Mouse (Mus musculus) lung, embryonic 16.5 days (tissue): ENCODE results near the gene Tom1l2. TPM values are rescaled to one million over a fixed set of nuclear protein-coding genes. Genes with fewer than 3 reads are reported as not detected.

Source experiments
- ATAC-seq: fragments of 200-750 bp; cut with Nextera tagmentation; 2 replicates; pipeline ENCODE4 v1.8.0; 2017; ENCODE audit warnings: low read depth, mild to moderate bottlenecking, moderate library complexity
- H3K27ac ChIP-seq: fragments of 300-500 bp; sonication (generic); 2 replicates; pipeline ENCODE4 v1.5.1; 2014; ENCODE audit warnings: mild to moderate bottlenecking, control low read depth, low read length
- H3K27me3 ChIP-seq: fragments of 300-500 bp; sonication (generic); 2 replicates; pipeline ENCODE4 v1.6.1; 2014; ENCODE audit warnings: low read depth, low read length, mixed read lengths; ENCODE audit not compliant: control insufficient read depth, insufficient read depth
- H3K36me3 ChIP-seq: fragments of 300-500 bp; sonication (generic); 2 replicates; pipeline ENCODE4 v1.6.1; 2014; ENCODE audit warnings: low read length; ENCODE audit not compliant: control insufficient read depth, insufficient read depth
- H3K4me1 ChIP-seq: fragments of 300-500 bp; sonication (generic); replicated peaks from 2 replicates; pipeline ENCODE4 v1.6.1; 2014; ENCODE audit warnings: low read length, mixed read lengths; ENCODE audit not compliant: control insufficient read depth, insufficient read depth
- H3K4me2 ChIP-seq: fragments of 300-500 bp; sonication (generic); 2 replicates; pipeline ENCODE4 v1.6.1; 2014; ENCODE audit warnings: low read depth, low read length, control low read depth
- H3K4me3 ChIP-seq: fragments of 300-500 bp; sonication (generic); 2 replicates; pipeline ENCODE4 v1.5.1; 2014; ENCODE audit warnings: mild to moderate bottlenecking, low read length, control low read depth
- H3K9ac ChIP-seq: fragments of 300-500 bp; sonication (generic); 2 replicates; pipeline ENCODE4 v1.6.1; 2014; ENCODE audit warnings: low read length, control low read depth
- H3K9me3 ChIP-seq: fragments of 300-500 bp; sonication (generic); 2 replicates; pipeline ENCODE4 v1.6.1; 2016; ENCODE audit warnings: low read length; ENCODE audit not compliant: control insufficient read depth
- WGBS: fragments of 180-500 bp; shearing (Covaris S2); extraction: QIAGEN DNeasy Blood & Tissue Kit; methylation state at CpG from one replicate; pipeline ENCODE4 v1.1.7; 2014; 5-methylcytosine and 5-hydroxymethylcytosine counted together
- microRNA-seq: library from miRNA; unstranded; fragments of <30 nt; microRNA quantifications from one replicate; pipeline ENCODE4, GENCODE M21; 2016
- polyA plus RNA-seq: library from polyadenylated mRNA; unstranded; fragments of >200 nt; fragmentation: Nextera tagmentation; extraction: Ambion mirVana; gene quantifications from 2 replicates; pipeline ENCODE4 v1.2.1, GENCODE M21; 2015

The Tom1l2 gene
- polyA plus RNA-seq, 1 experiment from 2014 or later = 29.6 TPM

DNA sequence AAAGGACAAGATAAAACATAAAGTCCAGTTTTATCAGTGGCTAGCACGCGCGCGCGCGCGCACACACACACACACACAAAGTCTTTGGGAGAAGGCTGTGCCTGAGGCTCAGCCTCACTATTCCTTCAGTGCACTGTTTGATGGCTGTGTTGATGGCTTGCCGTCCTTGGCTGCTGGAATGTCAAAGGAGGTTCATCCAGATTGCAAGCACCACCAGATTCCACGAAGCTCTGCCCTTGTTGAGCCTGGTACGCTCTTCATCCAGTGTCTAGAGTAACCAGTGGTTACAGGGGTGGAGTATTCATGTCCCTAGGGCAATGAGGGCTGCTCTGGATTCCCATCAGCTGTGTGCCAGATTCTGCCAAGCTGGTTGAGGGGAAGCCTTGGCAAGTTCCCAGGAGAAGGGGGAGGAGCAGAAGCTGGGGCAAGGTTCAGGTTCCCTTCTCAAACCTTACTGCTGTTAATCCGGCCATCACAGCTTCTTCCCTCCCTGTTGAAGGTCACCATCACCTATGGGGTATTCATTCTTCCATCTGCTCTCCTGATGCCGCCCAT is 170.5 kb downstream of the Tom1l2 start:
- Histone ChIP-seq H3K4me1 (peaks cover 75% of the 10 kb centered on the region), H3K27me3 (no peaks in the 10 kb centered on the region), H3K4me2 (no peak overlapping the region), H3K4me3 (no peak overlapping the region), H3K36me3 (peaks cover 14% of the 10 kb centered on the region), H3K9ac (no peak overlapping the region), H3K9me3 (no peaks in the 10 kb centered on the region), H3K27ac (no peak overlapping the region)
- ATAC-seq = no peak
- whole genome bisulfite sequencing = 73% methylated on average over 12 of the region's 12 CpGs

GRCm38 (mm10) chr11:60178506-60178905 is 174.2 kb downstream of the Tom1l2 start:
- H3K4me1 ChIP-seq = peaks cover 78% of the 10 kb centered on the region
- no peak overlapping the region for H3K4me2 ChIP-seq
- peak overlapping the region; percentile 89 for H3K27ac ChIP-seq
- ATAC-seq = peak; percentile 27; the same call in 1 of the 2 replicates
- H3K9ac ChIP-seq = no peak overlapping the region
- H3K9me3 ChIP-seq = no peaks in the 10 kb centered on the region
- no peak overlapping the region for H3K4me3 ChIP-seq
- H3K27me3 ChIP-seq = no peaks in the 10 kb centered on the region
- no peaks in the 10 kb centered on the region for H3K36me3 ChIP-seq

DNA sequence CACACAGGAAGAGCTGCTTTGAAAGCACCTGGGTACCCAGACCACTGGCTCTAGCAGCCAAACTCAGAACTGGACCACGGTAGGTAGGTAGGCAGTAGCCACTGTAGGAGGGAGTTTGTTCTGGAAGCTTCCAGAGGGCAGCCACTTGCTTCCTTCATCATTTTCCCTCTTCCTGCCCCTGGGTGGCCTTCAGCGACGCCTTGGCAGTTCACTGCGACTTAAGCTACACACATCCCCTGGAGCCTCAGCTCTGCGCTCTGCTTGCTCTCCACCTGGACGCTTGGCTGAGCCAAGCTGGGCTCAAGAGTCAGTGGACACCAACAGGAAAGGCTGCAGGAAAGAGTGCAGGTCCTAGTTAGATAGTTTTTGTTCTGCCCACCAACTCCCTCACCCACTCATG is 174.7 kb downstream of the Tom1l2 start:
- Histone ChIP-seq H3K9me3 (no peaks in the 10 kb centered on the region), H3K4me3 (no peak overlapping the region), H3K27me3 (no peaks in the 10 kb centered on the region), H3K36me3 (no peaks in the 10 kb centered on the region), H3K9ac (0 out of 2 replicates have a peak overlapping the region, but pooled peaks have one; percentile 6), H3K4me1 (peaks cover 79% of the 10 kb centered on the region), H3K27ac (peak overlapping the region; percentile 89), H3K4me2 (no peak overlapping the region)
- 28% methylated on average over 6 of the region's 6 CpGs for WGBS
- ATAC-seq = no peak

- Histone ChIP-seq H3K9me3 (no peaks in the 10 kb centered on the region), H3K27ac (peak overlapping the region; percentile 89), H3K27me3 (no peaks in the 10 kb centered on the region), H3K36me3 (no peaks in the 10 kb centered on the region), H3K4me2 (peak overlapping the region; percentile 100), H3K4me1 (peaks cover 80% of the 10 kb centered on the region), H3K4me3 (peak overlapping the region; percentile 67), H3K9ac (peak overlapping the region; percentile 71)
- 2% methylated on average over 42 of the region's 42 CpGs for WGBS
- peak; percentile 1; the same call in 1 of the 2 replicates for ATAC-seq
Measured at GRCm38 (mm10) chr11:60176975-60177657, 175.6 kb downstream of the Tom1l2 start.

Small RNA genes within 50 kb of the gene (microRNA-seq; reads per million reads assigned to microRNA genes)
- gene Gm27711 = not detected
- not detected for gene Mir6921
- not detected for gene Mir6922

Other genes with a start within 250 kb of the Tom1l2 start
- 22.9 and 23.9 TPM in 2 replicates for gene Rai1, start 247.9 kb downstream of the Tom1l2 start, polyA plus RNA-seq
- gene Srebf1, start 130.3 kb downstream of the Tom1l2 start, polyA plus RNA-seq = 65.9 and 74.3 TPM in 2 replicates
- gene Drc3, start 424 bp upstream of the Tom1l2 start, polyA plus RNA-seq = 11.2 and 11.3 TPM in 2 replicates
- gene Gid4, start 64.2 kb upstream of the Tom1l2 start, polyA plus RNA-seq = 21.0 and 22.3 TPM in 2 replicates
- gene Atpaf2, start 65.6 kb upstream of the Tom1l2 start, polyA plus RNA-seq = 45.6 and 45.9 TPM in 2 replicates
- 93.5 and 98.1 TPM in 2 replicates for gene Drg2, start 101.7 kb upstream of the Tom1l2 start, polyA plus RNA-seq
- gene Myo15, start 116.4 kb upstream of the Tom1l2 start, polyA plus RNA-seq = 0.05 and 0.08 TPM in 2 replicates
- 28.4 and 33.0 TPM in 2 replicates for gene Alkbh5, start 183.5 kb upstream of the Tom1l2 start, polyA plus RNA-seq